Mouse (Mus musculus) stomach, postnatal 0 days (tissue): ENCODE measurements around the gene Smu1.

Experiments
- CTCF ChIP-seq: IDR thresholded peaks from 2 replicates; pipeline ENCODE4 v1.5.1; 2016; ENCODE audit warnings: antibody characterized with exemption, low read depth, mild to moderate bottlenecking, moderate library complexity
- EP300 ChIP-seq: optimal IDR thresholded peaks from 2 replicates; pipeline ENCODE3; 2016; ENCODE audit warnings: antibody characterized with exemption

DNA sequence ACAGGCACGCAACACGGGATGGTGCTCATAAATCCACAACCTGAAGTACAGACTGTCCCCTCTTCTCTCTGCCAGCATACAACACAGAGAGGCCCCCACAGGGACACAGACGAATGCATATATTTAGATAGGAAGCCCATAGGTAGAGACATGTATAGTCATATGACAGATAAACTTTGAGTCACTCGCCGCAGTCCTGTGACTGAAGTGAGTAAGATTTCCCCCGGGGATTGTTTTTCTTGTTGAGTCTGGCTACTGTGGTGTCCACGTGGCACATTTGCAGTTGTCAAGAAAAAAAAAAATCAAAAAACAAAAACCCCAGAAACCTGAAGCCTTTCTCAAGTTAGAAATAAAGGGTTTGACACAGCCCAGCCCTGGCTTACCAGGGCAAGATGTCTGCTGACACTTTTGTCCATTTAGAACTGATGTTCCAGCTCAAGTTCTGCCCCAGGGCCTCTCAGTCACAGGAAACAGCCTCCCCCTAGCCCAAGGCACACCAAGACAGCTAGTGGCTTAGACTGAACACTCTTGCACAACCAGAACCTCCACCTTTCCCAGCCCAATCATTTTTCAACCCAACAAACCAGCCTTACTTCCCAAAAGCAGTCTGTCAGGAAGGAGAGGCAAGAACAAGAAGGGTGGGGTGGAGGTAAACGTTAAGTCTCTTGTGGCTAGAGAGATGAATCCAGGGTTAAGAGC lies 24.2 kb upstream of the Smu1 start:
- TF ChIP-seq EP300 = no peak
- no peak for TF ChIP-seq CTCF
